Mouse (Mus musculus): ENCODE results near the gene Ap2b1.

The Ap2b1 gene

GRCm38 (mm10) chr11:83397626-83398025 is 98.8 kb downstream of the Ap2b1 start:
- DNase-seq (ENCODE audit: low read depth, low spot score) = no peak

GRCm38 (mm10) chr11:83398724-83399123 is 99.9 kb downstream of the Ap2b1 start:
- DNase-seq (ENCODE audit: low read depth, low spot score) = no peak

- DNase-seq (ENCODE audit: low read depth, low spot score) = no peak
Observed at GRCm38 (mm10) chr11:83403787-83404186, 105.0 kb downstream of the Ap2b1 start.

GRCm38 (mm10) chr11:83406391-83406790 is 107.6 kb downstream of the Ap2b1 start:
- no peak for DNase-seq (ENCODE audit: low read depth, low spot score)

GRCm38 (mm10) chr11:83408242-83408641 is 109.4 kb downstream of the Ap2b1 start:
- no peak for DNase-seq (ENCODE audit: low read depth, low spot score)

- no peak for DNase-seq (ENCODE audit: low read depth, low spot score)
Observed at GRCm38 (mm10) chr11:83409087-83409754, 110.4 kb downstream of the Ap2b1 start, which contains the start of gene Rasl10b. Gene Rasl10b (plus strand): TSS chr11:83409137.

- no peak for DNase-seq (ENCODE audit: low read depth, low spot score)
Observed at GRCm38 (mm10) chr11:83409792-83410291, 111.0 kb downstream of the Ap2b1 start.

- no peak for DNase-seq (ENCODE audit: low read depth, low spot score)
Observed at GRCm38 (mm10) chr11:83410510-83410909, 111.7 kb downstream of the Ap2b1 start.

GRCm38 (mm10) chr11:83417080-83417479 is 118.3 kb downstream of the Ap2b1 start:
- peak; percentile 63 for DNase-seq (ENCODE audit: low read depth, low spot score)

- DNase-seq (ENCODE audit: low read depth, low spot score) = no peak
Observed at GRCm38 (mm10) chr11:83417708-83418107, 118.9 kb downstream of the Ap2b1 start.

- DNase-seq (ENCODE audit: low read depth, low spot score) = no peak
Observed at GRCm38 (mm10) chr11:83418566-83418965, 119.7 kb downstream of the Ap2b1 start.

- peak; percentile 25 for DNase-seq (ENCODE audit: low read depth, low spot score)
Observed at GRCm38 (mm10) chr11:83420338-83420737, 121.5 kb downstream of the Ap2b1 start.

GRCm38 (mm10) chr11:83421305-83421704 is 122.5 kb downstream of the Ap2b1 start:
- DNase-seq (ENCODE audit: low read depth, low spot score) = peak; percentile 79

GRCm38 (mm10) chr11:83424681-83425080 is 125.9 kb downstream of the Ap2b1 start:
- DNase-seq (ENCODE audit: low read depth, low spot score) = peak; percentile 83

- DNase-seq (ENCODE audit: low read depth, low spot score) = peak; percentile 30
Observed at GRCm38 (mm10) chr11:83426964-83427363, 128.1 kb downstream of the Ap2b1 start.

GRCm38 (mm10) chr11:83429355-83429754 is 130.5 kb downstream of the Ap2b1 start, which contains the start of gene Gas2l2:
Gene Gas2l2 (minus strand): TSS chr11:83429455.
- no peak for DNase-seq (ENCODE audit: low read depth, low spot score)

GRCm38 (mm10) chr11:83432533-83432932 is 133.7 kb downstream of the Ap2b1 start:
- DNase-seq (ENCODE audit: low read depth, low spot score) = no peak

- no peak for DNase-seq (ENCODE audit: low read depth, low spot score)
Observed at GRCm38 (mm10) chr11:83437377-83437776, 138.6 kb downstream of the Ap2b1 start, which contains the start of gene 1700020L24Rik. Gene 1700020L24Rik (plus strand): TSS chr11:83437677.

GRCm38 (mm10) chr11:83439426-83440060 is 140.7 kb downstream of the Ap2b1 start:
- peak; percentile 41 for DNase-seq (ENCODE audit: low read depth, low spot score)

GRCm38 (mm10) chr11:83440081-83441064 is 141.5 kb downstream of the Ap2b1 start:
- DNase-seq (ENCODE audit: low read depth, low spot score) = peak; percentile 98

- no peak for DNase-seq (ENCODE audit: low read depth, low spot score)
Observed at GRCm38 (mm10) chr11:83441235-83441634, 142.4 kb downstream of the Ap2b1 start.
